Mouse (Mus musculus) olfactory bulb, adult 2 months (tissue): ENCODE data around the gene Lysmd3. TPM values are rescaled to one million over a fixed set of nuclear protein-coding genes. Genes with fewer than 3 reads are reported as not detected.

Experiments
- H3K27ac ChIP-seq: fragments of 200-500 bp; 2 replicates; pipeline ENCODE4 v1.5.1; 2012; ENCODE audit warnings: low read depth, low read length; ENCODE audit not compliant: insufficient read depth
- H3K4me1 ChIP-seq: fragments of 200-500 bp; 2 replicates; pipeline ENCODE4 v1.6.1; 2012; ENCODE audit warnings: low read length; ENCODE audit not compliant: control insufficient read depth, insufficient read depth
- H3K4me3 ChIP-seq: fragments of 200-500 bp; 2 replicates; pipeline ENCODE4 v1.5.1; 2012; ENCODE audit warnings: mild to moderate bottlenecking, low read depth, low read length, moderate library complexity; ENCODE audit not compliant: insufficient read depth
- CTCF ChIP-seq: fragments of 200-500 bp; IDR thresholded peaks from 2 replicates; pipeline ENCODE4 v1.5.1; 2012; ENCODE audit warnings: low read depth, mild to moderate bottlenecking, low read length, moderate library complexity; ENCODE audit not compliant: insufficient read depth
- POLR2A ChIP-seq: fragments of 200-500 bp; IDR thresholded peaks from 2 replicates; pipeline ENCODE4 v1.6.1; 2012; ENCODE audit warnings: mild to moderate bottlenecking, low read depth, low read length, moderate library complexity; ENCODE audit not compliant: insufficient read depth
- WGBS: fragments of 180-500 bp; shearing (Covaris S2); methylation state at CpG from one replicate; pipeline ENCODE4 v1.1.7; 2018; 5-methylcytosine and 5-hydroxymethylcytosine counted together
- polyA plus RNA-seq: library from polyadenylated mRNA; stranded (reverse); fragments of >200 nt; gene quantifications from 2 replicates; pipeline ENCODE4 v1.2.4, GENCODE M21; 2012; ENCODE audit warnings: low replicate concordance; ENCODE audit not compliant: missing spikeins, insufficient read depth, insufficient read length

Gene Lysmd3
- polyA plus RNA-seq, 1 experiment = not detected

- Histone ChIP-seq H3K4me3 (no peak overlapping the region), H3K4me1 (peaks cover 4% of the 10 kb centered on the region), H3K27ac (no peak overlapping the region)
- WGBS = 100% methylated on average over 1 of the region's 1 CpGs
- TF ChIP-seq POLR2A (no peak), CTCF (no peak)
These were observed 56.4 kb downstream of the Lysmd3 start for GRCm38 (mm10) chr13:81713896-81714295.

Other genes with a start within 250 kb of the Lysmd3 start
- not detected in 2 replicates for gene Adgrv1, start 24.5 kb upstream of the Lysmd3 start, polyA plus RNA-seq
- not detected in 2 replicates for gene Polr3g, start 53.4 kb downstream of the Lysmd3 start, polyA plus RNA-seq
- not detected in 2 replicates for gene Mblac2, start 53.7 kb downstream of the Lysmd3 start, polyA plus RNA-seq
- gene Cetn3, start 125.4 kb downstream of the Lysmd3 start, polyA plus RNA-seq = not detected in 2 replicates